Mouse (Mus musculus) heart, postnatal 10 days (tissue): ENCODE results near the gene Ccnd2. TPM values are rescaled to one million over a fixed set of nuclear protein-coding genes. Genes with fewer than 3 reads are reported as not detected.
A peak's percentile ranks its signal among the peaks of the same experiment; 100 is the strongest.

Experiments
- DNase-seq, 2 experiments: peaks; one replicate each; pipeline ENCODE4 v3.0.0; 2021
- intact Hi-C: fragments of 180-260 bp; cut with DNase I; formaldehyde crosslinking; loops from one replicate; pipeline ENCODE4 v1.15.1; 2025
- total RNA-seq, 2 experiments: library from RNA; stranded (reverse); gene quantifications; 2 replicates each; pipeline ENCODE4 v1.2.3; 2021

Ccnd2 gene
- total RNA-seq, 2 experiments from 2014 or later: 270 to 328 TPM

- peak; percentile 60 for DNase-seq
- intact Hi-C loops: loop anchor here (2.0 to 5.0 kb wide), 2 partner anchors 228 to 297 kb away; partner anchors contain the start of gene Parp11
Observed at GRCm38 (mm10) chr6:127149303-127149943, 2.6 kb downstream of the Ccnd2 start.

GRCm38 (mm10) chr6:127148526-127149302 is 3.3 kb downstream of the Ccnd2 start:
- DNase-seq: peak; percentile 54 to 55
- intact Hi-C loops: loop anchor here (2.0 to 5.0 kb wide), 2 partner anchors 229 to 298 kb away; partner anchors contain the start of gene Parp11

- intact Hi-C loops: loop anchor here (1.0 to 5.0 kb wide), 5 partner anchors 127 to 299 kb away; partner anchors contain the start of gene Parp11
- DNase-seq: peak; percentile 92 to 95
Observed at GRCm38 (mm10) chr6:127147665-127148064, 4.3 kb downstream of the Ccnd2 start.

GRCm38 (mm10) chr6:127146322-127146947 is 5.6 kb downstream of the Ccnd2 start:
- no peak for DNase-seq
- intact Hi-C loops: loop anchor here (2.0 to 5.0 kb wide), 2 partner anchors 128 to 231 kb away; no protein-coding TSS in a partner anchor

- DNase-seq: no peak
- intact Hi-C loops: loop anchor here (2.0 to 5.0 kb wide), 2 partner anchors 129 to 232 kb away; no protein-coding TSS in a partner anchor
Observed at GRCm38 (mm10) chr6:127145464-127146190, 6.4 kb downstream of the Ccnd2 start.

GRCm38 (mm10) chr6:127143576-127144288 is 8.3 kb downstream of the Ccnd2 start:
- no peak for DNase-seq
- intact Hi-C loops: no loop called here

- no peak for DNase-seq
- intact Hi-C loops: no loop called here
Observed at GRCm38 (mm10) chr6:127143124-127143520, 8.9 kb downstream of the Ccnd2 start.

GRCm38 (mm10) chr6:127142154-127143123 is 9.6 kb downstream of the Ccnd2 start:
- peak; percentile 58 to 74 for DNase-seq
- intact Hi-C loops: no loop called here

- DNase-seq: no peak
- intact Hi-C loops: no loop called here
Observed at GRCm38 (mm10) chr6:127138962-127139361, 13.0 kb downstream of the Ccnd2 start.

GRCm38 (mm10) chr6:127133433-127134245 is 18.4 kb downstream of the Ccnd2 start:
- intact Hi-C loops: no loop called here
- DNase-seq: no peak

- intact Hi-C loops: no loop called here
- no peak for DNase-seq
Observed at GRCm38 (mm10) chr6:127132719-127133118, 19.3 kb downstream of the Ccnd2 start.

GRCm38 (mm10) chr6:127131946-127132345 is 20.0 kb downstream of the Ccnd2 start:
- no peak for DNase-seq
- intact Hi-C loops: no loop called here

GRCm38 (mm10) chr6:127130377-127130776 is 21.6 kb downstream of the Ccnd2 start:
- intact Hi-C loops: no loop called here
- DNase-seq: no peak

GRCm38 (mm10) chr6:127129659-127130058 is 22.3 kb downstream of the Ccnd2 start:
- intact Hi-C loops: no loop called here
- DNase-seq: no peak

- DNase-seq: no peak
- intact Hi-C loops: loop anchor here (5.0 kb wide), 1 partner anchor 176 kb away; no protein-coding TSS in a partner anchor
Observed at GRCm38 (mm10) chr6:127123506-127123905, 28.5 kb downstream of the Ccnd2 start.

- no peak for DNase-seq
- intact Hi-C loops: loop anchor here (5.0 kb wide), 1 partner anchor 176 kb away; no protein-coding TSS in a partner anchor
Observed at GRCm38 (mm10) chr6:127122996-127123395, 29.0 kb downstream of the Ccnd2 start.

- DNase-seq: peak in 1 of 2 experiments; percentile 46
- intact Hi-C loops: loop anchor here (5.0 kb wide), 1 partner anchor 175 kb away; no protein-coding TSS in a partner anchor
Observed at GRCm38 (mm10) chr6:127122221-127122806, 29.7 kb downstream of the Ccnd2 start.
